Mouse (Mus musculus): Measurements from ENCODE around the gene Bloc1s1. TPM values are rescaled to one million over a fixed set of nuclear protein-coding genes. Genes with fewer than 3 reads are reported as not detected.

Bloc1s1 gene
- 210 and 235 TPM in 2 replicates for polyA plus RNA-seq (2016; fragmentation: Nextera tagmentation; extraction: Ambion mirVana)

DNA sequence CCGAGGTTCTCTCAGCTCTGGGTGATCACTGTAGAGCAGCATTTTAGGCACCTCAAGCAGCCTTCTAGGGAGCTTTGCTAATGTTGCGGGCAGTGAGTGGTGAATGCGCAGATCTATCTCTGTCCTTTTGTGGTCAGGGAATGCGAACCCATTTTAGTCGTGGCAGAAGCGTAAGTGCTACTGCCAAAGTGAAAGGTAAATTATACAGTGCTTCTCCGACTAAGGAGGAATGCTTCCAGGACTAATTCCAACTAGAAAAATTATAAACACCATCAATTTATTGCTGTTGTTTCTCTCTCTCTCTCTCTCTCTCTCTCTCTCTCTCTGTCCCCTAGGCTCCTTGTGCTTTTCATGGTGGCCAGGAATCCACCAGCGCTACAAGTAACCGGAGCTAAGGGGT is at the start of gene Bloc1s1:
Gene Bloc1s1, minus strand, starts transcription at position 101 of the 400 bp plus-strand sequence.
- H3K4me3 ChIP-seq = peak within 1 kb of the TSS; percentile 80
- H3K27ac ChIP-seq = peak within 1 kb of the TSS; percentile 92
- H3K4me2 ChIP-seq (replicated peaks) = peak within 1 kb of the TSS; percentile 74
- ATAC-seq (ENCODE audit: low FRiP score) = no peak
- 69% methylated on average over 9 of the region's 9 CpGs for WGBS
- peak within 1 kb of the TSS; percentile 80 for H3K9ac ChIP-seq
- H3K4me1 ChIP-seq = peaks cover 36% of the 10 kb centered on the region
- H3K27me3 ChIP-seq = peaks cover 14% of the 10 kb centered on the region
- H3K36me3 ChIP-seq = peaks cover 5% of the 10 kb centered on the region; the same call in 1 of the 2 replicates
- H3K9me3 ChIP-seq (replicated peaks) = no peaks in the 10 kb centered on the region

DNA sequence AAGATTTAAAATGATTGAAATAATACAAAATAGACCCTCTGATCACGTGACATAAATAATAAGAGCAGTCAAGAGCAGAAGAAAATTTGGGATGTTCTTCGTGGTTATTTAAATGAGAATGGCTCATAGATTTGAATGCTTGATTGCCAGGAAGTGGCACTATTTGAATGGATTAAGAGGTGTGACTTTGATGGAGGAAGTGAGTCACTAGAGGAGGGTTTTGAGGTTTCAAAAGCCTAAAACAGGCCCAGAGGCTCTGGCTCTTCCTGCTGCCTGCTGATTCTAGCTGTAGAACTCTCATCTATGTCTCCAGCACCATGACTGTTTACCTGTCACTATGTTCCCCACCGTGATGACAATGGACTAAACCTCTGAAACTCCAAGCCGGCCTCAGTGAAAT is 49.0 kb upstream of the Bloc1s1 start:
- WGBS = 76% methylated on average over 4 of the region's 4 CpGs
- Histone ChIP-seq H3K4me2 (replicated peaks) (no peak overlapping the region), H3K27me3 (no peaks in the 10 kb centered on the region), H3K9ac (no peak overlapping the region), H3K27ac (no peak overlapping the region), H3K36me3 (no peaks in the 10 kb centered on the region), H3K4me3 (no peak overlapping the region), H3K9me3 (replicated peaks) (no peaks in the 10 kb centered on the region), H3K4me1 (no peaks in the 10 kb centered on the region)
- no peak for ATAC-seq (ENCODE audit: low FRiP score)

DNA sequence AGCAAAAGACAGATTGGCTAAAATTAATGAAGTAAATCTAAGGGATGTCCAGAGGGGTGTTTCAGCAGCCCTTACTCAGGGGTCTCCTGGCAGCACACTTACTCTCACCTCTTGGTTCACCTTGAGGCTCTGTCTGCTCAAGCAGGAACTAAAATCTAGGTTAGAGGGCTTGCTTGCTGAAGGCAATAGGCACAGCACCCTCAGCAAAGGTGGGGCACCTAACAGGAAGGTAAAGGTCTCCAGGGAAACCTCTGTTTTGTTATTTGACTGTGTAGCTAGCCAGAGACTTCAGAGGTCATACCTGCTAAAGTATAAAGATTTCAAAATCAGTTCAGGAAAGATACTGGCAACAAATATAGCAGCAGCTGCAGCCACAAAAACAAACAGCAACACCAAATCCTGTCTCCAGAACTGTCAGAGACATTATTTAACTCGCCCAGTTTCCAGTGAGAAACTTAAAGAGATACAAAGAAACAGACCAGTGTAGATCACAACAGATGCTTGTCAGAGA is 47.0 kb upstream of the Bloc1s1 start:
- no peak for ATAC-seq (ENCODE audit: low FRiP score)
- no peak overlapping the region for H3K4me2 ChIP-seq (replicated peaks)
- WGBS = 56% methylated on average over 1 of the region's 1 CpGs
- no peak overlapping the region for H3K27ac ChIP-seq
- no peaks in the 10 kb centered on the region for H3K4me1 ChIP-seq
- no peak overlapping the region for H3K4me3 ChIP-seq
- no peak overlapping the region for H3K9ac ChIP-seq
- no peaks in the 10 kb centered on the region for H3K36me3 ChIP-seq
- H3K27me3 ChIP-seq = no peaks in the 10 kb centered on the region
- H3K9me3 ChIP-seq (replicated peaks) = no peaks in the 10 kb centered on the region

DNA sequence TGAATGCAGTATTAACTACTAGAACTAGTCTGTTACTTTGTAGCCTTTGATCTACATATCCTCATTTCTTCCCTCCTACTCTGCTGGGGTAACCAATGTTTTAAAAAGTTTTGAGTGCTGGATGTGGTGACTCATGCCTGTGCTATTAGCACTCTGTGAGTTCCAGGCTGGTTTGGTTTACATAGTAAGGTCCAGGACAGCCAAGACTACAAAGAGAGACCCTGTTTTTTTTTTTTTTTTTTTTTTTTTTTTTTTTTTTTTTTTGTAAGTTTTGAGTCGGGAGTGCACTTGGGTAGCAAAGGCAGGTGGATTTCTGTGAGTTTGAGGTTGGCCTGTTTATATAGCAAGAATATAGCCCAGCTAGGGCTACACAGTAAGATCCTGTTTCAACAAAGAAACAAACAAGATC is 44.5 kb upstream of the Bloc1s1 start:
- Histone ChIP-seq H3K4me3 (no peak overlapping the region), H3K4me1 (no peaks in the 10 kb centered on the region), H3K27ac (no peak overlapping the region), H3K4me2 (replicated peaks) (no peak overlapping the region), H3K36me3 (no peaks in the 10 kb centered on the region), H3K9me3 (replicated peaks) (no peaks in the 10 kb centered on the region), H3K27me3 (no peaks in the 10 kb centered on the region), H3K9ac (no peak overlapping the region)
- 35% methylated on average over 1 of the region's 1 CpGs for WGBS
- ATAC-seq (ENCODE audit: low FRiP score) = no peak

DNA sequence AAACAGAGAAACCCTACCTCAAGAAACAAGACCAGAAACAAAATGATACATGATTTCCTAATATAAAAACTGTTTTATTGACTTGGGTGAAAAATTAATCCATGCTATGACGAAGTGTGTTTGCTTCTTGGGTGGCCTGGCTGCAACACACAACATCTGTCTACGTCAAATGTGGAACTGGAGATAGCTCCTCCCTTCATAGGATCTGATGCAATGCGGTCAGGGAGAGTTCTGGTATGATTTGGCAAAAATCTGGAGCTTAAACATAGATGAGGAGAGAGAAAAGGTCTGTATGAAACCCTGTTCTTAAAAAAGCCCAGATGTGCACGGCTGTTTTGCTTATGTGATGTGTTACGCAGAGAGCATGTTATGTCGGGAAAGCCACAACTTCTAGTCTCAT is 42.0 kb upstream of the Bloc1s1 start:
- H3K36me3 ChIP-seq = no peaks in the 10 kb centered on the region
- no peak for ATAC-seq (ENCODE audit: low FRiP score)

DNA sequence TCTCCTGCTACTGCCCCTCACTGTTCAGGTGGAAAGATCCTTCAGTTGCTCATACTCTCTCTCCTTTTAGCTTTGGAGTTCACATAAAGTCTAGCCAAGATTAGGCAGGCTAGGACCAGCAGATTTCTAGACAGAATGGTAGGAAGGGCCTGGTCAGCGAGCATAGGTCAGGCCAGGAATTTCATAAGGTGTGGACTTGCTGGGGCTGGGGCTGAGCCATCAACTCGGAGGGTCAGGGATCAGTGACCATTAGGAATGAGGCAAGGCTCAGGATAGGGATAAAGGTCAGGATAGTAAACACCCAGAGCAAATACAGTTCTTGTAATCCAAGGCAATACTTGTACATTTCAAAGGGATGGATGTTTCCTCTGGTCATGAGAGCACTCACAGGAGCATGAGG is 41.1 kb upstream of the Bloc1s1 start:
- H3K27ac ChIP-seq = no peak overlapping the region
- H3K4me2 ChIP-seq (replicated peaks) = no peak overlapping the region
- 75% methylated on average over 2 of the region's 2 CpGs for WGBS
- H3K36me3 ChIP-seq = no peaks in the 10 kb centered on the region
- H3K4me3 ChIP-seq = no peak overlapping the region
- H3K9ac ChIP-seq = no peak overlapping the region
- H3K4me1 ChIP-seq = no peaks in the 10 kb centered on the region
- no peaks in the 10 kb centered on the region for H3K27me3 ChIP-seq
- no peak for ATAC-seq (ENCODE audit: low FRiP score)
- no peaks in the 10 kb centered on the region for H3K9me3 ChIP-seq (replicated peaks)

More for the DNA sequence above, 42.0 kb upstream of the Bloc1s1 start:
- no peak overlapping the region for H3K9ac ChIP-seq
- H3K4me3 ChIP-seq = no peak overlapping the region
- no peaks in the 10 kb centered on the region for H3K27me3 ChIP-seq
- WGBS = 87% methylated on average over 6 of the region's 6 CpGs
- H3K27ac ChIP-seq = no peak overlapping the region
- H3K9me3 ChIP-seq (replicated peaks) = no peaks in the 10 kb centered on the region
- H3K4me2 ChIP-seq (replicated peaks) = no peak overlapping the region
- H3K4me1 ChIP-seq = no peaks in the 10 kb centered on the region

DNA sequence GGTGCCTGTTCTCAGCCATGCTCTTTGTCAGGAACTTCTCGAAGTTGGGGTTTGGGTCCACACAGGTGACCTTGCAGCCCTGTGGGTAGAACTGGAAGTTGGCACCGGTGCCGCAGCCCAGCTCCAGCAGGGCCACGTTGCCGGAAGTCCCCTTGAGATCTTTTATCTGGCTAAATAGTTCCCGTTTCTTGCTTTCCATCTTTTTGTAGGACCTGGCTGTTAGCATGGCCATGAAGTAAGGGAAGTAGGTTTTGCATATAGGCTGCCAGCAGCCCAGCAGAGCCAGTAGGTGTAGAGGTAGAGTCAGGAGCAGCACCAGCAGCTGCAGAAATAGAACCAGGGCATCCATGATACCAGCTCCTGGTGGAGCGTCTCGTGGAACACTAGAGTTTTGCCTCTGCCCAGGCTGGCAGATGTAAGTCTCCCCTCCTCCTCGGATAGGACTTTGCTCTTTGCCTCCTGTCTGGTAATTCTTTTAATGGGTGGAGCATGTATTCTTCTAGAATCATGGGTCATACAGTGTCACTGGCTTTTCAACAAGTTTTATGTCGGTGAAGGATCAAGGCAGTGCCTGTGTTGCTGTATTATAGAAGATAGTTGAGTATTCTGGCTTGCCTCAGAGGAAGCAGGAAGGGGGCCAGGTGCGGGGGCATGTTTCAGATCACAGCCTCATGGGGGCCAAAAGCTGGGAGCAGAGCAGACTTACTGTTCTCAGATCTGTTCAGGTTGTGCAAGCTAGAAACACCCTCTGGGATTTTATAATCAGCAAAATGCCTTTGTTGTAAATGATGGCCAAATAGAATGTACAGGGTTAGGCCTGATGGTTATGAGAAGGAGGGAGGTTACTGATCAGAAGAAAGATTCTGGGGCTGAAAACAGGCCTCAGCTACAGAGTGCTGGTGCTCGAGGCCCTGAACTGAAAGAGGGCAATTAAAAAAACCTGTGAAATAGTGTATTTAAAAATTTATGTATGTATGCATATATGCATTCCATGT is 37.1 kb upstream of the Bloc1s1 start, which contains the start of gene Mettl7b:
Gene Mettl7b, minus strand, starts transcription at position 399 of the 995 bp plus-strand sequence.
- no peaks in the 10 kb centered on the region for H3K4me1 ChIP-seq
- no peaks in the 10 kb centered on the region for H3K9me3 ChIP-seq (replicated peaks)
- H3K9ac ChIP-seq = no peak within 1 kb of the TSS
- H3K4me2 ChIP-seq (replicated peaks) = no peak within 1 kb of the TSS
- H3K4me3 ChIP-seq = no peak within 1 kb of the TSS
- WGBS = 88% methylated on average over 12 of the region's 12 CpGs
- H3K36me3 ChIP-seq = no peaks in the 10 kb centered on the region
- H3K27me3 ChIP-seq = no peaks in the 10 kb centered on the region
- no peak for ATAC-seq (ENCODE audit: low FRiP score)
- no peak within 1 kb of the TSS for H3K27ac ChIP-seq

DNA sequence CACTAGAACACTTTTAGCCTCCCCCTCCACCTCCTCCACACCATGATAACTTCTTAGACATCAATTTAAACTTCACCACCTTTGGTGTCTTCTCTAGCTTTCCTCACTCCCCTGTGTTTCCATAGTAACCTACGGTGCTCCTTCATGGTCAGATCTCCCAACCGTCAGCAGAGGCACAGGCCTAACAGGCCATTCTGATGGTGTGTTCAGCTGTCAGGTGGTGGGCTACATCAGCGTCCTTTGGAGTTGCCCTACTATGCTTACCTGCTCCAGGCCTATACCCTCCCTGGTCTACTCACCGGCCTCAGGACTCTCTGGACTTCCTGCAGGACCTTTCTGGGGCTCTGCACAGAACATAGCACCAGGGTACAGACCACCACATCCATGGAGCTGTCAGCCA is 36.3 kb upstream of the Bloc1s1 start:
- WGBS = 78% methylated on average over 4 of the region's 4 CpGs
- Histone ChIP-seq H3K27ac (no peak overlapping the region), H3K9ac (no peak overlapping the region), H3K27me3 (no peaks in the 10 kb centered on the region), H3K4me2 (replicated peaks) (no peak overlapping the region), H3K4me3 (no peak overlapping the region), H3K4me1 (no peaks in the 10 kb centered on the region), H3K9me3 (replicated peaks) (no peaks in the 10 kb centered on the region), H3K36me3 (no peaks in the 10 kb centered on the region)
- ATAC-seq (ENCODE audit: low FRiP score) = no peak

DNA sequence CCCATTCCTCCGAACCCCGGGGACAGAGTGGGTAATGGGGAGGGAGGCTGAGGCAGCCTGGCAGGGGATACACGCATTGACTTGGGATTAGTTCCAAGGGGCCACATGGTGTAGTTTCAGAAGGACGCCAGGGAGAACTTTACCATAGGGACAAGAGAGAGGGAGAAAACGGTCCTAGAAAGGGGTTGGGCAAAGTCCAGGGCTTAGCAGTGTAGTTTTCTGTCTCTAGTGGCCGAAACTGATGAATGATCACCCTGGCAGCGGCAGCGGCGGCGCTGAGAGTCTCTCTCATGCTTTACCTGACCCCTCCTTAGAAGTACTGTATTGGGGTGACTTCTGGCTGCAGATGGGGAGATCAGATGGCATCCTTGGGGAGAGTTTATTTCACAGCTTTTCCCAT is 34.5 kb upstream of the Bloc1s1 start:
- no peaks in the 10 kb centered on the region for H3K9me3 ChIP-seq (replicated peaks)
- H3K4me2 ChIP-seq (replicated peaks) = no peak overlapping the region
- H3K36me3 ChIP-seq = no peaks in the 10 kb centered on the region
- no peaks in the 10 kb centered on the region for H3K27me3 ChIP-seq
- ATAC-seq (ENCODE audit: low FRiP score) = no peak
- H3K27ac ChIP-seq = no peak overlapping the region
- H3K4me1 ChIP-seq = no peaks in the 10 kb centered on the region
- 74% methylated on average over 10 of the region's 10 CpGs for WGBS
- H3K4me3 ChIP-seq = no peak overlapping the region
- no peak overlapping the region for H3K9ac ChIP-seq

DNA sequence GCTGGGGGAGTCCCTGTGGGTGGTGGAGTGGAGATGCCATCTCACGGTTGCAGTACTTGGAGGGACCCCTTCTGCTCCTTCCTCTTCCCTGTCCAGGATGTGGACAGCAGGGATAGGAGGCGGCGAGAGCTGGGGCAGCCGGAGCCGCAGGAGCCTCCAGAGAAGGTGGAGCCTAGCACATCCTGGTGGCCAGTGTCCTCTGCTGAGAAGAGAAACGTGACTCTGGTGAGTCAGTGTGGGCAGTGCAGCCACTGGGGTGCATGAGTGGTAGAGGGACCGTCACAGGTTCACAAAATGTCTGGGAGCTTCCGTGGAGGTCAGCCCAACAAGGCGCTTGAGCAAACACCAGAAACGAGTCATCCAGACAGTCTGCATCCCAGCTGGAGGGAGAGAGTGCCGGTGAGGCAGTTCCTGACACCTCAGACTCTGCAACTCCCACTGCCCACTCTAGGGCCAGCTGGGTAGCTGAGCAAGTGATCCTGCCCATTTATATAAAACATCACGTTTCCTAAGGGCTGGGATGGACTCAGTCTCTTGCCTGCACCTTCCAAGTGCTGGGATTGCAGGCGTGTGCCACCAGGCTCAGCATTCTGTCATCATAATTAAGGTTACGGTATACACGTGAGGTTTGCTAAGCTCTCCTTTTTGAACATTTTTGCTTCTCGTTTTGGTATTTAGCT is 26.5 kb upstream of the Bloc1s1 start:
- no peak overlapping the region for H3K4me3 ChIP-seq
- no peaks in the 10 kb centered on the region for H3K36me3 ChIP-seq
- no peak overlapping the region for H3K4me2 ChIP-seq (replicated peaks)
- WGBS = 73% methylated on average over 16 of the region's 16 CpGs
- no peaks in the 10 kb centered on the region for H3K27me3 ChIP-seq
- H3K9ac ChIP-seq = no peak overlapping the region
- H3K27ac ChIP-seq = no peak overlapping the region
- no peaks in the 10 kb centered on the region for H3K4me1 ChIP-seq
- no peaks in the 10 kb centered on the region for H3K9me3 ChIP-seq (replicated peaks)
- ATAC-seq (ENCODE audit: low FRiP score) = no peak

DNA sequence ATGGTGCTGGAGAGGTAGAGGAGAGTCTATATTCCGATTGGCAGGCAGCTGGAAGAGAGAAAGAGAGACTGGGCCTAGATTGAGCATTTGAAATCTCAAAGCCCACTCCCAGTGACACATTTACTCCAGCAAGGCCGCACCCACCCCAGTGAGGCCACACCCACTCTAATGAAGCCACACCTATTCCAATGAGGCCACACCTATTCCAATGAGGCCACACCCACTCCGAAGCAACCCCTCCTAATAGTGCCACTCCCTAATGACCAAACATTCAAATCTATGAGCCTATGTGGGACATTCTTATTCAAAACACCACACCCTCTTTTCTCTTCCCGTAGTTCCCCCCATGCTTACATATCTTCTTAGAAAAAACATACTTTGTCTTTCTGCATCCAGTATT is 23.7 kb upstream of the Bloc1s1 start:
- no peak overlapping the region for H3K4me2 ChIP-seq (replicated peaks)
- H3K4me3 ChIP-seq = no peak overlapping the region
- H3K27me3 ChIP-seq = no peaks in the 10 kb centered on the region
- no peaks in the 10 kb centered on the region for H3K9me3 ChIP-seq (replicated peaks)
- ATAC-seq (ENCODE audit: low FRiP score) = no peak
- no peaks in the 10 kb centered on the region for H3K4me1 ChIP-seq
- H3K9ac ChIP-seq = no peak overlapping the region
- no peak overlapping the region for H3K27ac ChIP-seq
- no peaks in the 10 kb centered on the region for H3K36me3 ChIP-seq
- WGBS = 84% methylated on average over 4 of the region's 4 CpGs

DNA sequence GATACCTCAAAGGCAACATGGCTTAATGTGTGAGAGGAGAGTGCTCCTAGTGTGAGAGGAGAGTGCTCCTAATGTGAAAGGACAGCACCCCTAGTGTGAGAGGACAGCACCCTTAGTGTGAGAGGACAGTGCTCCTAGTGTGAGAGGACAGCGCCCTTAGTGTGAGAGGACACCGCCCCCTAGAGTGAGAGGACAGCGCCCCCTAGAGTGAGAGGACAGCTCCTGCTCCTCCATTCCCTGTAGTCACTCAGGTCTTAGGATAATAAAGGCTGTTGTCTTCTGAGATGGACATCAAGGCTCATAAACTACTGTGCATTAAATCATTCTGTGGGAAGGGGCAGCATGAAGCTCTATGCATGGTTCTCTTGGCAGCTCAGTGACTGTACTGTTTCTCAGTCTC is 21.8 kb upstream of the Bloc1s1 start:
- Histone ChIP-seq H3K9ac (no peak overlapping the region), H3K4me3 (no peak overlapping the region), H3K27ac (no peak overlapping the region), H3K27me3 (no peaks in the 10 kb centered on the region), H3K4me1 (no peaks in the 10 kb centered on the region), H3K36me3 (no peaks in the 10 kb centered on the region), H3K4me2 (replicated peaks) (no peak overlapping the region), H3K9me3 (replicated peaks) (no peaks in the 10 kb centered on the region)
- ATAC-seq (ENCODE audit: low FRiP score) = no peak
- WGBS = 20% methylated on average over 3 of the region's 3 CpGs

Data from hindbrain, embryonic 12.5 days (tissue).